Mouse (Mus musculus) ovary, postnatal 10 days (tissue): Measurements from ENCODE around the gene Flt3.

Experiments
- DNase-seq: peaks from one replicate; pipeline ENCODE4 v3.0.0; 2022; ENCODE audit warnings: low spot score

The Flt3 gene

DNA sequence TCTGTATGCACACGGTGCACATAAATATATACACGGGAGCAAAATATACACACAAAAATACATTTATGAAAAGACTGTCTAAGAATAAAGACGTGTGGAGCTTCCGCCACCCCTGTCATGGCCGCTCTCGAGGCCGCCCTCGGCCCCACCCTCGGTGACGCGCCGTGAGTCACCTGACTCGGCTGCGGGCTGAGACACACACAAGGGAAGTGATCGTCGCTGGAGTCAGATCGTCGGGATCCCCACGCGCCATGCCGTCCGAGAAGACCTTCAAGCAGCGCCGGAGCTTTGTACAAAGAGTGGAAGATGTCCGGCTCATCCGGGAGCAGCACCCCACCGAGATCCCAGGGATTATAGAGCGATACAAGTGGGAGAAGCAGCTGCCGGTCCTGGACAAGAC is 8.4 kb upstream of the Flt3 start:
- no peak for DNase-seq

DNA sequence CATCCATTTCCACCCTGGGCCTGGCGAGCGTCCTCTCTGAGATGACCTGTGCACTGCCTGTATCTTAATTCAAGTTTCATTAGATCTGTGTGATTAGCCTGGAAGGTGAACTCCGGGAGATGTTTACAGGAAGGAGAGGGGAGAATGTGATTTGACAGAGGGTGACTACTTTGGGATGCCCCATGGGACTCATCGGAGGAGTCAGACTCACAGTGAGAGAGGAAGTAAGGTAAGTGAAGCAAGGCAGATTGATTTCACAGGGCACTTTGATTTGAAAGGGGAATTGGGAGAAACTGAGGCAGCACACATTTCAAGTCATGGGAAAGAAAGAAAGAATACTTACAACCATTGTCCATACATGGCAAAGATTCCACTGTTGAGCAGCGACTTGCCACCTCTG is 5.8 kb upstream of the Flt3 start:
- no peak for DNase-seq

DNA sequence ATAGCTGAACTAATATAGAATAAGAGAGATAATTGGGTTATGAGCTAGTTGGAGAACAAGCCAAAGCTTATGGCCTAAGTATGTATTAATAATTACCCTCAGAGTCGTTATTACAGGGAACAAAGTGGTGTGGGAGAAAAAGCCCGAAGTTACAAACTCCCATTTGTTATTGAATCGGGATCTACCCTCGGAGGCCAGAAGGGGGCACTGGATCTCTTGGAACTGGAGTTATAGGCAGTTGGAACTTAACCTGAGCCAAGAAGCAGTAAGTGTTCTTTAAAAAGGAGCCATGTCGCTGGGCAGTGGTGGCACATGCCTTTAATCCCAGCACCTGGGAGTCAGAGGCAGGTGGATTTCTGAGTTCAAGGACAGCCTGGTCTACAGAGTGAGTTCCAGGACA is 2.2 kb upstream of the Flt3 start:
- DNase-seq: no peak

DNA sequence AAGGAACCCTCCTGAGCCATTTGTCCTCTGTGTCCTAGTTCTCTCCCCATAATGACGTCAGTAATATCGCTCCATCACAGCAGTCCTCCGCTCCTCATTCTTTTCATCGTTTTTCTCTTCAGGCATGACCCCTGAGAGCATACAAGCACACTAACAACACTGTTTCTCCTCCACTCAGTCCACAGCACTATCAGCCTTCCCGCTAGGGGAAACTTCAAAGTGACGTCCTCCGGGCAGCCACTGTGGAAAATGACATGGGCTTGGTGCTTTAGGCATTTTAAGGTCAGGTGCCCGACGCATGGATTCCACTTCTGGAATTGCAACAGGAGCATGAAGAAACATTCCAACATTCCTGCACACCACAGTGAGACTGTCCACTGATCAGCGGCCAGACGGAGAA is 735 bp upstream of the Flt3 start:
- DNase-seq: no peak

DNA sequence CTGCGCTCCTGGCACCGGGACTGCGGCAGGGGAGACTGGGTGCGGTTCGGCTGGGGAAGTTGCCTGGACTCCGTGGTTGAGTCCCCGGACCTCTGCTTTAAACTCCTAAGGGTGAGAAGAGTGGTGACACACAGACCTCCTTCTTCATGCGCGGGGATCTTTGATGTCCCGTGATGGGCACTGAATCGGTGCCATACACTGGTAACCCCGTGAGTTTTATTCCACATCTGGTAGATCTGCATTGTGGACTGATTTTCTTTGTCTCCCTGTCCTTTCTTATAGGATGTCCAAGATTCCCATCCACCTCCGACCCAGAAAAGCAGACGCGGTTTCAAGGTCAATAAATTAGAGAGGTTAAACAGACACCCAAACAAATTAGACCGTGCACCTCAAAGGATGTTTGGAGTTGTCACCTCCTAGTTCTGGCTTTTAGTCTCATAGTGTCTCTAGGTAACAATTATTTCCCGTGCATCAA is 253 bp upstream of the Flt3 start:
- no peak for DNase-seq

DNA sequence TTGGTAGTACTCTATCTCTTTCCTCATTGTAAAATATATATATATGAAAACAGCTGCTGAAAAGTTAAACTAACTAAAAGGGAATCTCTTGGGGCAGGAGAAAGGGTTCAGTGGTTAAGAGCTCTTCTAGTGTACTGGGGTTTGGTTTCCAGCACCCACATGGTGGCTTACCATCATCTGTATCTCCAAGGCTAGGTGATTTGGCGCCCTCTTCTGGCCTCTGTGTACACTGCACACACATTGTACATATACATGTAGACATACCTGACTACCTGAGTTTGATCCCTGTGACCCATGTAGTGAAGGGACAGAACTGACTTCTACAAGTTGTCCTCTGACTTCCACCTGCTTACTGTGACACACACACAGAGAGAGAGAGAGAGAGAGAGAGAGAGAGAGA is 5.2 kb downstream of the Flt3 start:
- no peak for DNase-seq

DNA sequence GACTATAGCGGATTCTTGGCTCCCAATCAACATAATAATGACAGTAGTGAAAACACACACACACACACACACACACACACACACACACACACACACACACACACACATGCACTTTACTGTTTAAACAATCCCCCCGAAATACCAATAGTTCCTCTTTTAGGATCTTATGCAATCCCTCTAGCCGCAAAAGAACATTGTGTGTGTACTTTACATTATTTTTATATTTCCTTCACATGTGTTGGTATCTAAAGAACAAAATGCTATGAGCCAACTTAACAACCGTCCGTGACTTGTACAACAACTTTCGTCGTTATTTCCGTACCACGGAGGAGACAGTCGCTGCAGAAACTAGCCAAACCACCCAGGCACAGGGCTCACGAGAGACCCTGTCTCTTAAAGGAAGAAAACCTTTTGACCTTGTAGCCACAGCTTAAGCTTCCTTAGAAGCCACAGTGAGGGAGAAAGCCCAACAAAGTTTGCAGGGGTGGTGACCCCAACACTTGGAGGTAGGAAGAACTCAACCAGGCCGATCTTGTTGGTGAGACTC is 7.5 kb downstream of the Flt3 start:
- no peak for DNase-seq

DNA sequence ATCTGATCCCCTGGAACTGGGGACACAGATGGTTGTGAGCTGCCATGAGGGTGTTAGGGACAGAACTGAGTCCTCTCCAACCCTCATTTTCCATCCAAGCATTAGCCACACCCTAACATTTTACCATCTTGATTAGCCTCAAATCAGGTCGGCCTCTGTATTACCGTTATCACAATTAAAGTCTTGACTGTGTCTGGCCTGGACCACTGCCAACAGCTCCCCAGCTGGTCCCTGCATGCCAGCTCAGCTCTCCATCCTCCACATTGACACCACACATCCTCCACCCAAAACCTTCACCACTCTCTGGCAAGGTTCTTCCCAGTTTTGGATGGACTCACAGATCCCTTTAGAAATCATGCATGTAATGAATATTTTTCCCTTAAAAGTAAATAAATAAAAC is 9.5 kb downstream of the Flt3 start:
- DNase-seq: no peak

DNA sequence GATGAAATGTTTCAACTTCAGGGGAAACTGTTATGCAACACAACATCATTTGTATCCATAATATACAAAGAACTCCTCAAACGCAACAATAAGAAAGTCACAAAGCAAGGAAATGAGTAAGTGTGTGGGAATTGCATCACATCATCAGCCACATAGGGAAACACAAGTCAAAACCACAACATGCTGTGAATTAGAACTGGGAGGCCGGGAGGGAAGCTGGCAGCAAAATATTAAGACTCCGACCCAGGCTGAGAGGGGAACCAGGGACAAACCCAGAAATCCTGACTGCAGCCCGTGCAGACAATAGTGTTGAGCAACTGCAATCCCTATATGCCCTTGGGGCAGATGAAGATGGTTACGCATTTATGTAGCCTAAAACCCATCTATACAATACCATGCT is 11.2 kb downstream of the Flt3 start:
- no peak for DNase-seq

DNA sequence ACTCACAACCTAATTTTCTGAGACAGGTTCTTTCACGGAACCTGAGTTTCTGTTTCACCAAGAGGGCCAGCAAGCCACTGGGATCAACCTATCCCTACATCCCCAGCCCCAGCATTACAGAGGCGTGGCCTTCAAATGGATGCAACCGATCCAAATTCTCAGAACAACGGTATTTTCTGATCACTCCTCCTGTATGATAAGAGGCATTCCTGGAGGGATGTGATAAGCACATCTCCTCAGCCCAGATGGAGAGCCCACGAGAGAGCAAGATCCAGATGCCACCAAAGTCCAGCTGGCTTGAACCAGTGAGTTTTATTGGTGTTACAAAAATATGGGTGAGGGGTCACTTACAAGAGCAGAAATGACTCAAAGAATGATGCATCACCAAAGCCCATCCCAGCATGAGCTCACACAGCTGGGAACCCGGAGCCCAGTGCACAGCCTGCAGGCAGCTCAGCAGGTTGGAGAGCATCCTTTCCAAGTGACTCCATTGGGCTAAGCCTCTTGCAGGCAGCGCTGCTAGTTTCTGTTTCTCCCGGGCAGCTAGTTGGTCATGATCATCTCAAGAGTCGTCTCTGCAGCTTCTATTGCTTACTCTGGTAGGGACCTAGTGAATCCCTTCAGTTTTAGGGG is 11.8 kb downstream of the Flt3 start:
- no peak for DNase-seq

DNA sequence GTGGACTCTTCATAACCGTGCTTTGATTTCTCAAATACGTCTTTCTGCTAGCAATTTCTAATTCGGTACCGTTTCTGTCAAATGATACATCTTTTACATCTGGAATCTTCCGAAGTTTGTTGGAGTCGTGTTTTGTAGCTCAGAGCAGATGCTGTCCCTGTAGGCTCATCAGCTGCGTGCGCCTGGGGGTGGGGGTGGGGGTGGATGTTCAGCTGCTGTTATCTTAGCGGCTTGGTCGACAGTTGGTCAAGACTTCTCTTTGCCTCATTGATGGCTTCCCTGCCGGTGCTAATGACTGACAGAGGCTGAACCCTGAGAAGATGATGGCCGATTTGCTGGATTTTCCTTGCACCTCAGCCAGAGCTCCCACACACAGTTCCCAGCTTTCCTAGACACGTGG is 13.4 kb downstream of the Flt3 start:
- no peak for DNase-seq

DNA sequence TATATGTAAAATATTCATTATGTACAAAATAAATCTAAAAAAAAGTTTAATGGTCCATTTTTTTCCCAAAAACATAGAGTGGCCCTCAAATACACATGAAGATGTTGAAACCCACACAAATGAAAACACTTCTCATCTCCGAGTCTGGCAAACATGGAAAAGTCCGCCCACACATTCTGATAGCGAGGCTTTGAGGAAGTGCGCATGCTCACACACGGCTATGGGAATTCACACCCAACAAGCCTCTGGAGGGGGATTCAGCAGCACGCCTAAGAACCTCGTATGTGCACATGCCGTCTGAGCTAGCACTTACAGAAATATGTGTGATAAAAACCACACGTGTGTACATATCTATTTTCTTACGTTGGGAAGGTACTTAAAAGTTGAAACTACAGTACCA is 18.9 kb downstream of the Flt3 start:
- no peak for DNase-seq

DNA sequence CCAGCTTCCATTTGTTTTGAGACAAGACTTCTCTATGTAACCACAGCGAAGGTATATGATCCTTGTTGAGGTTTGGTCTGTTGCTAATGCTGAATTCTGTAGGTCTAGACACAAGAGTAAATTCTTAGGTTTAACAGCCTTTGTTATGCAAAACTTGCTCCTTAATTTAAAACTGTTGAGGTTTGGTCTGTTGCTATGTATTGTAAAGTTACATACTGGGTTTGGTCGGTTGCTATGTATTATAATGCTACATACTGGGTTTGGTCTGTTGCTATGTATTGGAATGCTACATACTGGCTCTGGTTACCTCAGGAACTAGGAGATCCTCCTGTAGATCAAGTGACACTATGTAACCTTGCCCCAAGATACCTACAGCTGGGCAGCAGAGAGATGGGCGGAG is 20.8 kb downstream of the Flt3 start:
- DNase-seq: no peak

DNA sequence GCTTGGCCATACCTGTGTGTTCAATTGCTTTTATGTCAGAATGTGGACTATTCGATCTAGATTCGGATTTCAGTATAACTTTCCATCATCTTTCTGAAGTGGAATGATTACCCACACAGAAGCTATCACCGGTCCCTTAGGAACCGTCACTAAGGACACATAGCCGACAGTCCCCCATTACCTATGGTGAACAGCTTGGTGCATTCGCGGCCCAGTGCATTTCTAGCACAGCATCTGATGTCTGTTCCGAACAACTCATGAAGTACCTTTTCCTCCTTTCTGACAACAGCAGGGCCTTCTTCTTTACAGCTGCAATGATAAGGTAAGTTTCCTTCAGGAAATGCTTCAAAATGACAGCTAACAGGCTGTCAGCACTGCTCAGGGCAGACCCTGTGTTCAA is 30.0 kb downstream of the Flt3 start:
- DNase-seq: no peak

DNA sequence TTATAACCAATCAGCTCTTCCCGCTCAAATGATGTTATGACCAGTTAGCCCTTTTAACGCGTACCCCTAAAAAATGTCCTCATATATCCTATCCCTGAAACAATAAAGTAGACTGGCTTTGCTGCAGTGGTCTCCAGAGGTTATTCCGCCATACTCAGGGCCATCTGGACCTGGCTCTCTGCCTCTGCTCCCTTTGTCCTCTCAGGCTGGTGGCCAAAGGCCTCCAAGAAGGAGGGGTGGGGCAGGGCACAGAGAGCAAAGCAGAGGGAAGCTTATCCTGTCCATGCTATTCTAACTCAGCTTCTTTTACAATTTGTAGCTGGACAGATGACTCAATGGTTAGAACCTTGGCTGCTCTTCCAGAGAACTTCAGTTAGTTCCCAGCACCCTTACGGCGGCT is 32.1 kb downstream of the Flt3 start:
- DNase-seq: no peak

DNA sequence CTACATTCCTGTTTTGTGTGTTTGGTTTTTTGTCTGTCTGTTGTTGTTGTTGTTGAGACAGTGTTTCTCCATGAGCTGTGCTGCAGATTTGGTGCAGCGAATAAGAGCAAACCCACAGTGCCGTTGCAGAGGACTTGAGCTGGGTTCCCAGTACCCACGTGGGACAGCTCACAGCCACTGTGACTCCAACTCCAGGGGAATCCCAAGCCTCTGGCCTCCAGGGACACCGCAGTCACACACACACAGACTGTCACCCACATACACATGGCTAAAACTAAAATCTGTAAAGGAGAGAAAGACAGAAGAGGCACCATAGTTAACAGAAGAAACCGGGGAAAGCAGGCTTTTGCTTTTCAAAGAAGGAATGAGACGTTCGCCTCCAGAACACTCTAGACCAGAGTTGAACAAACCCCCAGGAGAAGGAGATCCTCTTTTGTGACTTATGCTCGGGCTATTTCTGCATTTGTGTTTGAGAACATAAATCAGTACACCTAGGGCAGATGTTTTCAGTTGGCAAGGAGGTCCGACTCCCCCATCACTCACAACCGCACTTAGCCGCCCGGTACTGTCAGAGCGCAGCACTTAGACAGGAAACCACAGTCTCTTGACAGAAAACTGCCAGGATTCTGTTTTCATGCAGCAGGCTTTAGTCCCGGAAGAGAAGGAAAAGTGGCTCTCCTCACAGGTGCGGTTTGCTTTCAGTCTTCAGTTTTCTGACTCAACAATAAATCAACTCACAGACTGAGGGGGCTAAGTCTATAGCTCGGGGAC is 34.1 kb downstream of the Flt3 start:
- DNase-seq: no peak

DNA sequence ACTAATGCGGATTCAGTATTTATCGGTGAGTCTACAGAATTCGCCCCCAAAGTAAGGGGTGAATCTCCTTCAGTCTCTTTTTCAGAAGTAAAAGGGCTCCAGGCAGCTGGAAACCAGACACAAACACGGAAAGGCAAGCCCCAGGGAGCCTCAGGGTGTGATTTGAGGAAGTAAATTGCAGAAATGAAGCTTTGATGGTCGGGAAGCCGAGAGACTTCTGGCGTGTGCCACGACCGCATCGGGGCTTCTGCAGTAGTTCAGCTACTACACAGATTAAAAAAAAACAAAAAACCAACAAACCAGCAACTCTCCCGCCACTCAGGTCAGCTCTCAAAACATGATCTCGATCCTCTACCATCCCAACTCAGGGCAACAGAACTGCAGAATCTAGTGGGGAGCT is 37.2 kb downstream of the Flt3 start:
- no peak for DNase-seq

DNA sequence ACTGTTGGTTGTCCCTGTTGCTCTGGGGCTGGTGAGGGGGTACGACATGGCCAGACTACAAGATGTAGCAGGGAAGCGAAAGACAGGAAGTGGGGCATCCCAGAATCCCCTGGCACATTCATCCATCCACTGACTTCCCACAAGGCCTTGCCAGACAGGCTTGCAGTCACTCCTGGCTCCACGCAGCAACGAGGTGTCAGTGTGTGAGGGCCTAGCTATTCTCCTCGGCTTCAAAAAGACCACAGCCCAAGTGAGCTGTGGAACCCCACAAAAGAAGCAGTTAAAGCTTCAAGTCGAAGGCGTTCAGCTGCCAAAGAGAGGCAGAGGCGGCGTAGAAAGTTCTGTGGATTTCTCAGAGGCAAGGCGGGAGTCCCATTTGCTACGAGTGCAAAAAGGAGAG is 41.8 kb downstream of the Flt3 start:
- DNase-seq: no peak

DNA sequence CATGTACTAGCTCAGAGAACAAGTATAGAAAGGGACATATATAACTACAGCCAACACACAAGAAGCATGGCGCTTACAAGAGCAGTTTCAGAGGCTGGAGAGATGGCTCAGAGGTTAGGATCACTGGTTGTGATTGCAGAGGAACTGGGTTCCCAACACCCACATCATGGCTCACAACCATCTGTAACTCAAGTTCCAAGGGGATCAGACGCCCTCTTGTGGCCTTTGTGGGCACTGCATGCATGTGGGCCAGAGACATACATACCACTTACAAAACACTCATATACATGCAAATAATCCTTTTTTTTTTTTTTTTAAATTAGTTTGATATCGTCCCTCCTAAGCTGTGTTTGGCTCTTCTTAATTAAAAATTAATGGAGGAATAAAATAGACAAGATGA is 42.8 kb downstream of the Flt3 start:
- DNase-seq: no peak

DNA sequence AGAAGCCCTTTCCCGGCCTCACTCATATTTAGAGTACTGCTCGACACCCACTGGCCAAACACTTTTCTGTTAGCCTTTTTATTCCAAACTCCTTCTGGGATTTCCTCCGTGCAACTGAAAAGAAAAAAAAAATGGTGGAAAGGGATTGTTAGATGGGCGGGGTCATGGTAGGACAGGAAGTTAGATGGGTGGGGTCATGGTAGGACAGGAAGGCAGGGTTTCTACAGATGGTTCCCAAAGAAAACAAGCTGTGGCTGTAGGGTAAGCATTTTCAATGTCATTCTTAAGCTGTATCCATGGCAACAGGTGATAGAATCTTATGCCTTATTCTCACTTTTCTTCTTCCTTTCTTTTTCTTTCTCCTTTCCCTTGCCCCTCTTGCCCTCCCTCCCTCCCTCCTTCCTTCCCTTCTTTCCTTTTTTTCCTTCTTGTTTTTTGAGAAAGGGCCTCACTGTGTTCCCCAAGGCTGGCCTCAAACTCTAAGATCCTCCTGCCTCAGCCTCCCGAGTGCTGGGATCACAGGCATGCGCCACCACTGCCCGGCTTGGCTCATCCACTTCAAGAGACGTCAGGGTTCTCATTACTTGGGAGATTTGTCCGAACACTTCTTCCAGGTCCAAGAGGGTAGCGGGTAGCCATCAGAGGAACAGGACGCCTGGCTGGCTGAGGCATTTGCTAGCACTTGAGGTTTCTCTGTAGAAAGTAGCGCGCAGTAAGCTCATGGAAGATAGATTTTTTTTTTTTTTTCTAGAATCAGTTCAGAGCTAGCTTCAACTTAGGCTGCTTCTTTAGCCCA is 43.8 kb downstream of the Flt3 start:
- no peak for DNase-seq

DNA sequence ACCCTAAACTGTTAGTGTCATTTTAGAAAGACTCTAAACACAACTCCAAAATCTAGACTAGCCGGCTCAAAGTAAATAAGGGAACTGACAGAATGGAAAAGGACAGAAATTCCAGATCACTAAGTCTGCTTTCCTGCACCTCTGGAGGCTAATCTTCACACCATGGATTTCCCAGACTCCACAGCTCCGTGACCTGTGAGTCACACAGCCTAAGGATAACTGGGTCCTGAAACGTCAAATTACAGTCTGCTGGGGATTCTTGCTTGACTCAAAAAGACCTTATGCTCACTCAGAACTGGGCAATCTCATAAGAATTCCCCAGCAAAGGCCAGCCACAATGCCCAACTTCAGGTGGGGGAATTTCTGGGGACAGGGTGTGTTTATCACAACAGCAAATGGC is 44.5 kb downstream of the Flt3 start:
- no peak for DNase-seq

DNA sequence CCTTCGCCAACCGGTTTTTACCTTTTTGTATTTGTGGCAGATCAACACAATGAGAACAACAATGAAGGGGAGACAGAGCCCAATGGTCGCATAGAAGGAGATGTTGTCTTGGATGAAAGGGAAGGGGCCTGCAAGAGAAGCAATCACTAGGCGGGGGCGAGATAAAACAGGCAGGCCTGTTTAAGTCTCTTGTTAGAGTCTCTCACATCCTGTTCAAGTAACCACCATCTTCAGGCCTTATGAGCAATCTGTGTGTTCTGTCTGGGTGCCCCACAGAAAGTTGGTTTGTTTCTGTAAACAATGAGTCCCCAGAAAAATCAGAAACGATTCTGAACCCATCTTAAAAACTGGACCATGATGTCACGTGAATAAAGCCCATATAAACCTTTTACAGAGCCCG is 45.3 kb downstream of the Flt3 start:
- no peak for DNase-seq
